Mouse (Mus musculus) forebrain, postnatal 0 days (tissue): ENCODE data around the gene Sfxn5. TPM values are rescaled to one million over a fixed set of nuclear protein-coding genes. Genes with fewer than 3 reads are reported as not detected.
A peak's percentile ranks its signal among the peaks of the same experiment; 100 is the strongest.

Experiments
- ATAC-seq: fragments of 200-750 bp; cut with Nextera tagmentation; 2 replicates; pipeline ENCODE4 v1.8.0; 2017; ENCODE audit warnings: mild to moderate bottlenecking, moderate library complexity
- DNase-seq: peaks from one replicate; pipeline ENCODE4 v3.0.0-alpha.2; 2015
- H3K27ac ChIP-seq: fragments of 300-500 bp; sonication (generic); 2 replicates; pipeline ENCODE4 v1.5.1; 2014; ENCODE audit warnings: low read depth, mild to moderate bottlenecking, antibody characterized with exemption, low read length, moderate library complexity, mixed read lengths
- H3K27me3 ChIP-seq: fragments of 300-500 bp; sonication (generic); 2 replicates; pipeline ENCODE4 v1.6.1; 2014; ENCODE audit warnings: mild to moderate bottlenecking, low read length, mixed read lengths; ENCODE audit not compliant: insufficient read depth
- H3K36me3 ChIP-seq: fragments of 300-500 bp; sonication (generic); 2 replicates; pipeline ENCODE4 v1.6.1; 2014; ENCODE audit warnings: mild to moderate bottlenecking, moderate library complexity; ENCODE audit not compliant: insufficient read depth
- H3K4me1 ChIP-seq: fragments of 300-500 bp; sonication (generic); 2 replicates; pipeline ENCODE4 v1.6.1; 2014; ENCODE audit warnings: antibody characterized with exemption; ENCODE audit not compliant: insufficient read depth
- H3K4me2 ChIP-seq: fragments of 300-500 bp; sonication (generic); 2 replicates; pipeline ENCODE4 v1.6.1; 2014; ENCODE audit warnings: low read depth, mild to moderate bottlenecking, moderate library complexity
- H3K4me3 ChIP-seq: fragments of 300-500 bp; sonication (generic); 2 replicates; pipeline ENCODE4 v1.5.1; 2014; ENCODE audit warnings: low read depth, low read length, mixed read lengths
- H3K9ac ChIP-seq: fragments of 300-500 bp; sonication (generic); 2 replicates; pipeline ENCODE4 v1.6.1; 2014; ENCODE audit warnings: mild to moderate bottlenecking
- H3K9me3 ChIP-seq: fragments of 300-500 bp; sonication (generic); 2 replicates; pipeline ENCODE4 v1.6.1; 2016; ENCODE audit warnings: low read length
- CTCF ChIP-seq: sonication (generic); IDR thresholded peaks from 2 replicates; pipeline ENCODE4 v1.5.1; 2016; ENCODE audit warnings: antibody characterized with exemption, control low read depth, low read depth
- WGBS: fragments of 180-500 bp; shearing (Covaris S2); extraction: QIAGEN DNeasy Blood & Tissue Kit; methylation state at CpG from one replicate; pipeline ENCODE4 v1.1.7; 2014; 5-methylcytosine and 5-hydroxymethylcytosine counted together
- polyA plus RNA-seq: library from polyadenylated mRNA; unstranded; fragments of >200 nt; fragmentation: Nextera tagmentation; extraction: Ambion mirVana; gene quantifications from 2 replicates; pipeline ENCODE4 v1.2.1, GENCODE M21; 2015
- total RNA-seq: library from RNA; depleted of rRNA; stranded (reverse); fragments of >200 nt; gene quantifications from 2 replicates; pipeline ENCODE4 v1.2.3, GENCODE M21; 2014

Sfxn5 gene
- total and polyA plus RNA-seq, 2 experiments from 2014 or later = 49.1 to 55.6 TPM

DNA sequence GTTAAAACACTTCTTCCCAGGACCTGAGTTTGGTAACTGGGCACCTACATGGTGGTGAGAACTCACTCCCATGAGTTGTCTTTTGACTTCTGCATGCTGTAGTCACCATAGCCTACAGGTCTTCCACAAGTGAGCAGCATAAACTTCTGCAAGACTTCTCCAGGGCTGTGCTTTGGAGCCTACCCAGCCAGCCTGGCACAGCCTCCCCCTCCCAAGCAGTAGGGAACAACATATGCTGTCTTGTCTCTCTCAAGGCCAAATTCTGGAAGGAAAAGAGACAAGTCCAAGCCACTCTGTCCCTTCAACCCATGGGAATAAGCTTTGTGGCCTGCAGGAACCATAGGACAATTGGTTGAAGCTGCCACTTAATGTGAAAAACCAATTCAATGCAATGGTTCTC, 11.7 kb upstream of the Sfxn5 start:
- H3K27me3 ChIP-seq = no peaks in the 10 kb centered on the region
- no peak for ATAC-seq

GRCm38 (mm10) chr6:85343027-85343426, 9.8 kb upstream of the Sfxn5 start:
- Histone ChIP-seq H3K9me3 (no peaks in the 10 kb centered on the region), H3K27me3 (no peaks in the 10 kb centered on the region), H3K27ac (no peak overlapping the region), H3K4me1 (no peaks in the 10 kb centered on the region), H3K4me2 (no peak overlapping the region), H3K36me3 (peaks cover 33% of the 10 kb centered on the region), H3K9ac (no peak overlapping the region), H3K4me3 (no peak overlapping the region)
- DNase-seq = no peak
- ATAC-seq = no peak
- WGBS = 89% methylated on average over 8 of the region's 8 CpGs
- no peak for TF ChIP-seq CTCF

More for the DNA sequence above, 11.7 kb upstream of the Sfxn5 start:
- Histone ChIP-seq H3K4me3 (no peak overlapping the region), H3K9me3 (no peaks in the 10 kb centered on the region), H3K4me1 (no peaks in the 10 kb centered on the region), H3K27ac (no peak overlapping the region), H3K9ac (no peak overlapping the region), H3K36me3 (peaks cover 41% of the 10 kb centered on the region), H3K4me2 (no peak overlapping the region)
- TF ChIP-seq CTCF = no peak
- DNase-seq = no peak

GRCm38 (mm10) chr6:85341814-85342501, 8.7 kb upstream of the Sfxn5 start:
- no peak for TF ChIP-seq CTCF
- H3K4me1 ChIP-seq = no peaks in the 10 kb centered on the region
- H3K36me3 ChIP-seq = peaks cover 33% of the 10 kb centered on the region
- H3K27me3 ChIP-seq = no peaks in the 10 kb centered on the region
- no peaks in the 10 kb centered on the region for H3K9me3 ChIP-seq
- H3K27ac ChIP-seq = no peak overlapping the region
- H3K4me2 ChIP-seq = no peak overlapping the region
- DNase-seq = no peak
- 76% methylated on average over 13 of the region's 13 CpGs for WGBS
- no peak overlapping the region for H3K4me3 ChIP-seq
- no peak for ATAC-seq
- no peak overlapping the region for H3K9ac ChIP-seq

DNA sequence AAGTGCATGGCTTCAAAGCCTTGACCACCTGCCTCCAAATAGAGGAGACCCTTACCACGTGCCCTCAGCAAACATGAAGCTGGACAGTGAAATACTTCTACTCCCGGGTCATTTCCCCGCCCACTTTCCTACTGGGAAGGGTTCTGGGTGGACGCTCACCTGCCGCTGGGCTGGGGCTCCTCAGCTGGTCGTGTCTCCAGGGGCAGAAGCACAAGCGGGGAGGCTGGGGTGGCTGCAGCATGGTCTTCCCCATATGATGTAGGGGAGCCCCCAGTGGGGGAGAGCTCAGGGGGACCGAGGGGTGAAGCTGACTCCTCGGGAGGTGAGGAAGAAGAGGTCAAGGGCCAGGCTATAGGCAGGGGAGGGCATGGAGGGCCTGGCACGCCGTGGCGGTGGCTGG, 7.0 kb upstream of the Sfxn5 start:
- Histone ChIP-seq H3K9me3 (no peaks in the 10 kb centered on the region), H3K4me1 (no peaks in the 10 kb centered on the region), H3K36me3 (peaks cover 45% of the 10 kb centered on the region), H3K9ac (no peak overlapping the region), H3K27ac (no peak overlapping the region), H3K27me3 (no peaks in the 10 kb centered on the region), H3K4me3 (no peak overlapping the region), H3K4me2 (no peak overlapping the region)
- TF ChIP-seq CTCF = no peak
- ATAC-seq (no peak), DNase-seq (no peak)
- WGBS = 82% methylated on average over 12 of the region's 12 CpGs

DNA sequence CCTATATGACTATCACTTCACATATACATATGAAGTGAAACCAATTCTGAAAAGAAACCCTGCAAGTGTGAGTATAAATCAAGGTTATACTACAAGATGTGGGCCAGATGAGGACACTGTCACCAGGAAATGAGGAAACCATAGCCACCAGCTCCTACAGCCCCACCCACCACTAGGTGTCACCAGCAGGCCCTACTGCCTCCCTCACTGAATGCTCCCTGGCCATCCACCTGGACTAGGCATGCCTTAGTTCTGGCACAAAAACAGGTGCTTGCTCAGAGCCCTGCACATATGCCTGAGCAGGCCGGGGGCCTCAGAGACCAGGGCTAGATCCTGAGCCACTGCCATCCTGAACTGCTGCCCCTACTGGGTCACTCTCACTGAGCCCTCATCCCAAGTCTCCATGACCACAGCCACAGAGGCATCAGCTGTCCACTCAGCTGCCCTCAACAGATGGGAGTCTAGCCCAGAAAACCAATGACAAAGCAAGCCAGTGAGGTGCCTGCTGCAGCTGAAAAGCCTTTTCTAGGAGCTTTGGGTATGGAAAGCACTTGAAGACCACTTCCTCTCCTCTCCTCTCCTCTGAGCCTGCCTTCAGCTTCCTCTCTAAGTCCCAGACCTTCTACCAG, 6.2 kb upstream of the Sfxn5 start:
- 81% methylated on average over 1 of the region's 1 CpGs for WGBS
- DNase-seq (no peak), ATAC-seq (0 out of 2 replicates have a peak, but pooled peaks have one; percentile 27)
- Histone ChIP-seq H3K36me3 (peaks cover 41% of the 10 kb centered on the region), H3K27me3 (no peaks in the 10 kb centered on the region), H3K4me3 (no peak overlapping the region), H3K4me1 (no peaks in the 10 kb centered on the region), H3K9ac (no peak overlapping the region), H3K4me2 (no peak overlapping the region), H3K9me3 (no peaks in the 10 kb centered on the region), H3K27ac (no peak overlapping the region)
- TF ChIP-seq CTCF = peak; percentile 60

DNA sequence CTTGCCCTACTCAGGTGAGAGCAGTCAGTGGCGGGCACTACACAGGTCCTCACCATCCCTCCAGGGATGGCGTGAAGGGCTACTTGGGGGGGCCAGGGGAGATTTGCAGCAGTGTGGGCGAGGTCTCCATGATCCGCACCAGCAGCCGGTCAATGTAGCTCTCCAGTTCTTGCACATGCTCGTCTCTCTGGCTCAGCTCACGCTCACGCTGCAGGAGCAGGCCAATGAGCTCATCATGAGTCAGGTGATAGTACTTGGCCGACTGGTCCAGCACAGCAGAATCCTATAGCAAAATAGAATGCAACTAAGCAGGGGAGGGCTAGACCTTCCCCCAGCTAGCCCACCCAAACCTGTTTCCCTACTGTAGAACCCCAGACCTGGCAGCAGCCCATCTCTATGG, 3.7 kb upstream of the Sfxn5 start:
- H3K9me3 ChIP-seq = no peaks in the 10 kb centered on the region
- no peak overlapping the region for H3K4me3 ChIP-seq
- no peaks in the 10 kb centered on the region for H3K27me3 ChIP-seq
- no peak overlapping the region for H3K4me2 ChIP-seq
- WGBS = 83% methylated on average over 9 of the region's 9 CpGs
- ATAC-seq (no peak), DNase-seq (no peak)
- H3K36me3 ChIP-seq = peaks cover 38% of the 10 kb centered on the region
- H3K4me1 ChIP-seq = 0 out of 2 replicates have a peak, but pooled peaks cover under 1% of the 10 kb centered on the region
- no peak overlapping the region for H3K27ac ChIP-seq
- no peak overlapping the region for H3K9ac ChIP-seq
- TF ChIP-seq CTCF = no peak

GRCm38 (mm10) chr6:85335352-85335751, 2.1 kb upstream of the Sfxn5 start:
- H3K4me3 ChIP-seq = no peak overlapping the region
- H3K9me3 ChIP-seq = no peaks in the 10 kb centered on the region
- H3K27me3 ChIP-seq = no peaks in the 10 kb centered on the region
- H3K27ac ChIP-seq = no peak overlapping the region
- H3K4me2 ChIP-seq = no peak overlapping the region
- peaks cover 25% of the 10 kb centered on the region for H3K36me3 ChIP-seq
- WGBS = 58% methylated on average over 3 of the region's 3 CpGs
- ATAC-seq = no peak
- no peak overlapping the region for H3K9ac ChIP-seq
- DNase-seq = no peak
- 0 out of 2 replicates have a peak, but pooled peaks cover 3% of the 10 kb centered on the region for H3K4me1 ChIP-seq
- no peak for TF ChIP-seq CTCF
